Mouse (Mus musculus) bone marrow macrophage, adult 2 months (primary cell): ENCODE data around the gene Med28.

Source experiments
- CTCF ChIP-seq: IDR thresholded peaks from 2 replicates; pipeline ENCODE4 v1.5.1; 2012; ENCODE audit warnings: low read depth, mild to moderate bottlenecking, low read length, moderate library complexity
- POLR2A ChIP-seq: IDR thresholded peaks from 2 replicates; pipeline ENCODE4 v1.6.1; 2012; ENCODE audit warnings: mild to moderate bottlenecking, low read depth, low read length, borderline replicate concordance

DNA sequence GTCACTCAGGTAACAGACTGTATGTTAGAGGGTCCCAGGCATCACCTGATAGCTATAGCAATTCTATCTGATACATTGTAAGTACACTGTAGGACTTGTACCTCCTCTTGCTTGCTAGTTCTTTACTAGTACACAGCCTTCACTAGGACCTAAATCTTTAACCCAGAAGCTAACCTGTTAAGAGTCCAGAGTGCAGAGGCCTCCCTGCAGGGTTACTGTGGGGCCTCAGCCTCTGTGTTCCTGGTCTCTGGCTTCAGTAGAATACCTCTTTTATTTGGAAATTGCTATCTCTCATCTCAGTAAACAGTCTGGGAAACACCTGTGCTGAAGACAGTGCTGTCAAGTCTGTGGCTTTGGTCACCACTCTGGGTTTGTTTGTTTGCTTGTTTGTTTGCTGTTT lies 24.0 kb upstream of the Med28 start:
- TF ChIP-seq CTCF (no peak), POLR2A (no peak)
